ENCODE assay signal across 23 mouse cellular contexts in genomic region chr8:106626096-106626865, GRCm38 (mm10). TPM values are rescaled to one million over a fixed set of nuclear protein-coding genes. Genes with fewer than 3 reads are reported as not detected.
DNase-seq lines count a peak whose midpoint lies in the region; ATAC-seq and TF ChIP-seq lines count a peak whose summit lies in the region.
"Had no signal": no experiment of that assay in that cellular context is flagged by ENCODE, and none has a peak within 500 bp of the region (broad histone marks: within the 10 kb centered on the region; RNA-seq: fewer than 3 reads in every experiment).

No protein-coding gene starts in this region.

- no peaks in the 10 kb centered on the region for H3K27me3 ChIP-seq in lung, postnatal 0 days (replicated peaks; ENCODE audit: insufficient read depth, low read length)
- H3K27me3 ChIP-seq: embryonic facial prominence, embryonic 12.5 days; forebrain, embryonic 12.5 days; hindbrain, embryonic 12.5 days had no signal

- 38% methylated on average over 9 of the region's 9 CpGs for WGBS in lung, postnatal 0 days

- no peak overlapping the region for H3K4me3 ChIP-seq in lung, postnatal 0 days (ENCODE audit: low read depth, low read length)
- H3K4me3 ChIP-seq: embryonic facial prominence, embryonic 12.5 days; forebrain, embryonic 12.5 days; heart, embryonic 10.5 days; hindbrain, embryonic 12.5 days had no signal

- no peak for DNase-seq in lung, postnatal 0 days (ENCODE audit: low spot score)
- DNase-seq in lung, postnatal 36 days, result no peak
- peak; percentile 55 for DNase-seq in Muller cell, postnatal 12 days (ENCODE audit: inconsistent ontology term)
- no peak for DNase-seq in frontal cortex, postnatal 36 days (ENCODE audit: low spot score in 2 of 2)
- DNase-seq in embryo, embryonic 11 days, result no peak
- DNase-seq in urinary bladder, adult 18-20 months (ENCODE audit: low spot score in 2 of 2), result no peak
- DNase-seq: adrenal gland, adult 2 months; adrenal gland, postnatal 25 days; cerebellum, adult 2 months; cerebellum, postnatal 10 days; gastrocnemius, postnatal 25 days; heart, adult 11 months; heart, postnatal 10 days; heart, postnatal 4 days had no signal

- ATAC-seq in lung, postnatal 0 days, result peak; percentile 28
- ATAC-seq in megakaryocyte, adult 5-6 weeks (ENCODE audit: poor library complexity, severe bottlenecking), result peak; percentile 59
- ATAC-seq: forebrain, embryonic 16.5 days; hindbrain, embryonic 16.5 days; inflammation-experienced regulatory T-cells, adult 6 months had no signal

- H3K27ac ChIP-seq in lung, postnatal 0 days (ENCODE audit: low read length), result peak overlapping the region; percentile 51; the same call in 1 of the 2 replicates
- H3K27ac ChIP-seq: embryonic facial prominence, embryonic 12.5 days; forebrain, embryonic 12.5 days; heart, embryonic 10.5 days; hindbrain, embryonic 12.5 days had no signal

- H3K4me2 ChIP-seq in lung, postnatal 0 days (replicated peaks; ENCODE audit: low read depth, low read length), result no peak overlapping the region
- H3K4me2 ChIP-seq: embryonic facial prominence, embryonic 12.5 days; forebrain, embryonic 12.5 days; hindbrain, embryonic 12.5 days had no signal

- no peaks in the 10 kb centered on the region for H3K36me3 ChIP-seq in lung, postnatal 0 days (ENCODE audit: insufficient read depth, low read length)
- H3K36me3 ChIP-seq: embryonic facial prominence, embryonic 12.5 days; forebrain, embryonic 12.5 days; G1E; heart, embryonic 10.5 days; hindbrain, embryonic 12.5 days had no signal

- TF ChIP-seq CTCF in lung, postnatal 0 days (IDR thresholded peaks at IDR 0.05), result no peak

- no peaks in the 10 kb centered on the region for H3K9me3 ChIP-seq in lung, postnatal 0 days (ENCODE audit: low read length)
- H3K9me3 ChIP-seq: embryonic facial prominence, embryonic 12.5 days; forebrain, embryonic 12.5 days; G1E; heart, embryonic 10.5 days; hindbrain, embryonic 12.5 days had no signal

- H3K4me1 ChIP-seq in lung, postnatal 0 days (ENCODE audit: insufficient read depth, low read depth, low read length), result peaks cover 8% of the 10 kb centered on the region; the same call in 1 of the 2 replicates
- H3K4me1 ChIP-seq: forebrain, embryonic 12.5 days; hindbrain, embryonic 12.5 days had no signal

- no peak for TF ChIP-seq EP300 in lung, postnatal 0 days (IDR thresholded peaks at IDR 0.05)

- no peak overlapping the region for H3K9ac ChIP-seq in lung, postnatal 0 days (replicated peaks; ENCODE audit: low read depth)
- H3K9ac ChIP-seq: embryonic facial prominence, embryonic 12.5 days; forebrain, embryonic 12.5 days; hindbrain, embryonic 12.5 days had no signal

RNA-seq across cellular contexts. Expression of gene Cdh1, which starts 23.1 kb away (rescaled TPM):
- polyA plus RNA-seq in lung, postnatal 0 days (2015; fragmentation: Nextera tagmentation; extraction: Ambion mirVana), result 88.2 and 106 TPM in 2 replicates
- 6.2 and 8.0 TPM in 2 replicates for total RNA-seq in megakaryocyte, adult 5-6 weeks (2015)
- 5.2 and 7.0 TPM in 2 replicates for total RNA-seq in megakaryocyte, adult 5-6 weeks (2017)
- polyA plus RNA-seq: G1E had no signal

RNA-seq across cellular contexts. Expression of gene Gm10073, which starts 53.0 kb away (rescaled TPM):
- polyA plus RNA-seq in lung, postnatal 0 days (2015; fragmentation: Nextera tagmentation; extraction: Ambion mirVana), result 8.0 and 9.0 TPM in 2 replicates
- total RNA-seq in megakaryocyte, adult 5-6 weeks (2015), result 53.0 and 66.6 TPM in 2 replicates
- total RNA-seq in megakaryocyte, adult 5-6 weeks (2017), result 5.4 and 6.9 TPM in 2 replicates

RNA-seq across cellular contexts. Expression of gene Tango6, which starts 56.6 kb away (rescaled TPM):
- polyA plus RNA-seq in lung, postnatal 0 days (2015; fragmentation: Nextera tagmentation; extraction: Ambion mirVana), result 3.5 and 3.7 TPM in 2 replicates
- 2.5 and 3.5 TPM in 2 replicates for total RNA-seq in megakaryocyte, adult 5-6 weeks (2015)
- 3.6 and 6.1 TPM in 2 replicates for total RNA-seq in megakaryocyte, adult 5-6 weeks (2017)
